Mouse (Mus musculus) c-Kit-positive CD71-positive TER-119-negative erythroid progenitor cells, embryonic 14.5 days (primary cell): ENCODE measurements around the gene Tspan8.
"Not testable (repeated sequence)": the region's sequence is repeated elsewhere in the genome, so short reads cannot be mapped to it uniquely, and the experiment has no call there.

ENCODE experiments used
- DNase-seq: peaks from one replicate; pipeline ENCODE4 v3.0.0-alpha.2; 2013; ENCODE audit warnings: low read depth

Tspan8 gene

DNA sequence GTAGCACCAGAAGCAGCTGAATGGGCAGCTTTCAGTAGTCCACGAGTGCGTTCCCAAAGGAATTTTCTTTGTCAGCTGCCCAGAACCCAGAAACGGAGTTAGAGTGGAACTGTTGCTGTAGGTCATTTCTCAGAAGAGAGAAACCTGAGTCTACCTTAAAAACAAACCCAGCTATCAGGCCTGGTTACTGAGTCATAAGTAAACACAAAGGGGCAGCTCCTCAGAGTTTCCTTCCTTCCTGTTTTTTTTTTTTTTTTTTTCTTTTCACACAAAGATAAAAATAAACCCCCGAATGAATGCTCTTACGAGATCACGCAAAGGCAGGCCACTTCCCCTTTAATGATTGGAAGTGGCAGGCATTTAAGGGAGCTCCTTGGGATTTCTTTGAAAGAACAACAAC is at the start of gene Tspan8:
Gene Tspan8 (plus strand): TSS at position 322 of the 400 bp plus-strand sequence.
- DNase-seq = no peak

DNA sequence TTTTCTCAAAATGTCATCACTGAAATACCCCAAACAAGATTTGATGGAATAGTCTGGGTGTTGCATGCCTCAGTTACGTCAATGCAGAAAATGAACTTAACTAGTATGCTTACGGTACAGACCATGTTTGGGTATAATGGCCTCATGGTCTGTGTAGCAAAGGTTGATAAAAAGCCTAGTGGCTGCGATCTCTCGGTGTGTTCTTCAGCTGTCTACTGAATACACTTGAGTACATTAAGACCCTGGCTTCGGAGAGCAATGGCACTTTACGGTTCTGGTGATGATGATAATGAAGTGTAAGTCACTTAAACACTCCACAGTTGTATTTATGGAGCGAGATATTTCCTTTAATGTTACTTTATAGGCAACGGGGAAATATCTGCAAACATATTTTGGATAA is 46.6 kb upstream of the Tspan8 start:
- DNase-seq = no peak

DNA sequence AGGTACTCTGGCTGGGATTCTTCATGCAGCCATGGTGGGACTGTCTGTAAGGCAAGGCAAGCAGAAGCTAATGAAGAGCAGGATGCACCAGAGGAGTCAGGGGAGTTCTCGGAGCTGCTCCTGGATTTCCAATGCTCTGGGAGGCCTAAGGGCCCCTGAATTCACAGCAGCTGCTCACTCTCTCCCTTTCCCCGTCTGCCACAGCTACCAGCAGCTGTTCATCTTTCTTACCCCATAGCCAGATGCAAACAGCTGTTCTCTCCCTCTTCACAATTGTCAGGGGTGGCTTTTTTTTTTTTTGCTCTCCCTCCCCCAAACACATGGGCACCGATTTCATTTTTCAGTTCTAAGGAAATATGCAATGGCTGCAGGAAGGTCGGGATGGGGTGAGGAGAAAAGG is 42.2 kb upstream of the Tspan8 start:
- DNase-seq = no peak

DNA sequence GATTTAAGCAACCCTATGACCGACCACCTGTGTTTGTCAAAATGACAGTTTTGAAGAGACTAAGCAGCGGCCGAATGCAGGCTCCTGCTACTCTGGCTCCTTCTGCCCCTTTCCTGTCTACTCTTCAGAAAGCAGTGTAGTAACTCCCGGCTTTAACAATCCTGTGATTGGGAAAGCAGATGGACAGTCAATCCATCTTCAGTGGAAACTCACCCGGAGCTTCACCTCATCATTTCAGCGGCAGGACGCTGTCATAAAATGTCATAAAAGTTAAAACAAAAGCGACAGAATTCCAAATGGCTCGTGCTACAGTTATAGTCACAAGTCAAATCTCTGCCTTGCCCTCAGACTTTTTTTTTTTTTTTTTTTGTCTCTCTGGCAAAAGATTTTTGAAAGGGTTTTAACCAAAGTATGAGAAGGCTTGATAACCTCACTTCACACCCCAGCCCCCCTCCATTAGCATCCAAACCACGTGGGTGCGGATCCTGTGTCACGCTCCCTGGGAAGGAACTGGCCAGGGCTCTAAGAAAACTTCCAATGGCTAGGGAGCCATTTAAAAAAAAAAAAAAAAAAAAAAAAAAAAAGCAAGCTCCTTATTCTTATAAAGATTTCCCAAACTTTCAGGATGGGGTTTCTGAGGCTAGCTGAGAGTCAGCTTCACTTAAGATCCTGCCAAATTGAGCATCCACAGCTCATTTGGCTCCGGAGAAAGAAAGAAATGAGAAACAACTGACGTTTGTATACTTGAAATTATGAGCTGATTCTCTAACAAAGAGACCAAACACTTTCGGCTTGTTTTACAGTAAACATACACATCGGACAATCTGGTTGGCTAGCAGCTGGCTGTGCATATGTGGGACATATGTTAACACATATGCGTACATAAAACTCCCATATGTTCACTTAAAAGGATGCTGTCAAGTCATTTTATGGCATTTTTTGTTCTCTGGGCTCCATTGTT is 40.4 kb upstream of the Tspan8 start:
- DNase-seq = no peak

DNA sequence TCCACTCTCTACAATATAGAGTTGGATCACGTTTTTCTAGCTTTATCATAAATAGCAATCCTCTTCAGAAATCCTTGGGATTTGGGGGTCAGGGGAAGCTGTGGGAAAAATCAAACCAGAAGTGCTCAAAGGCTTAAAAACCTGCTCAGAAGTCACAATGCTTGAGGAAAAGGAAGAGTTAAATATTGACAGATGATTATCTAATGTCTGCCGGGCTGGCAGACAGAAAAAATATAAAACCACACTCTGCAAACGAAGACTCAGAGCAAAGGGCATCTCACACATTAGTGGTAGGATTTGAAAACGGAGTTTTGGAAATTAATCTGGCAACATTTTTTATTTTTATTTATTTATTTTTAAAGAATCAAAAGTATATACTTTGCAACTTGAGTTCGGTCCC is 39.3 kb upstream of the Tspan8 start:
- no peak for DNase-seq

- DNase-seq = no peak
These were observed 38.0 kb upstream of the Tspan8 start for GRCm38 (mm10) chr10:115778624-115779023.

GRCm38 (mm10) chr10:115780239-115781016 is 36.2 kb upstream of the Tspan8 start:
- DNase-seq = no peak

DNA sequence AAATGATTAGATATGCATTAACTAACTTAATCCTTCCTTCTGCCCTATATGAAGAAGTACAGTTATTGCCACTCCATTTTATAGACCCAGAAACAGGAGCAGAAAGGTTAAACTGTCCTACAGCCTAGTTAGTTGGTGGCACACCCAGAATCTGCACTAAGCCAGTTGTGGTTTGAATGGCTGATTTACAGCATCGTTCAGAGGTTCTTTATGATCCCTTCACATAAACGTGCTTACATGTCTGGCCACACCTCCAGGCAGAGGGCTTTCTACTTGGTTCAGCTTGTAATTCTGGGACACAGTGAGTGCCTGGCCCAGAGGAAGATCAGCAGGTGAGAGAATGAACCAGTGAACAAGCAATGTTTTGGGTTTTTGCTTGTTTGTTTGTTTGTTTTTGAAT is 33.4 kb upstream of the Tspan8 start:
- DNase-seq = no peak

DNA sequence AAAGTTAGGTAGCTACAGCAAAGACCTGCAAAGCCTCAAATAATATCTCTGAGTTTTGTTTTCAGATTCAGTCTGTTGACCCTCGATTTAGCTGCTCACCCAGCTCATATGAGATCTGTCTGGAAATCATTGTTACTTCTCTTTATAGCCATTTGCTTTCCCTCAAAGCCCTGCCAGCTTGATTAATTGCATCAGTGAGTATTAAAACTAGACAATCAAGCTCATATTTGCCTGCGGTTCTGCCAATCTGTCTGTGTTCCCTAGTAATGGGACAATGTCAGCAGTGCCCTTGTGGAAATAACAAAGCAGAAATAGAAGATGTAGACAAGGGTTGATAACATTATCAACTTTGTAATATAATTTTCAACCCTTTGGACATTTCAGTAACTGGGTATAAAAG is 25.8 kb upstream of the Tspan8 start:
- no peak for DNase-seq

DNA sequence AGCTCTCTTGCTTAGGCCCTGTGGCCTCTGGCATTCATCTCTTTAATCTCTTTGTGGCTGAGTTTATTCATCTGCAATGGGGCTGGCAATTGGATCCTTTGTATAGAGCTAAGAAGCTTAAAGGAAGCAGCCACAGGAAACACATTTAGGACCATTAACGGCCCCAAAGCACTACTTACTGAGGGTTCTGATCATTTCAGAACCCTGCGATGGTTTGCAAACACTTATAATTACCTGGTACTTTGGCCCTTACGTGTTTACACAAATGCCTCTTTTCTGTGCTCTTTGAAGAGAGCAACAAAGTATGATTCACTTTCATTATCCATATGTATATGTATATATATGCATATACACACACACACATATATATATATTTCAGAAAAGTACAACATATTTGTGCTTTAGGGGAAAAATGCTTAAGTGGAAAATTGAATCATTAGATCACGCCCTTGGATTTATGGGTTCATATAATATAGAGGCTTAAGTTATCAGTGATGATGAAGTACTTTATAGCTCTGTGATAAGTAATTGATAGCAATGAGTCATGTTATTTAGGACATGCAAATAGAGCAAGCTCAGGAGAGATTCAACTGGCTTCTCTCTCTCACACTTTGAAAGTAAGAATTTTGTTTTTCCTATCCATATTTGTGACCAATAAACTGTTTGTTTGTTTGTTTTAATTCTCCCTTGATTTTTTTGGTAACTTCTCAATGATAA is 20.4 kb upstream of the Tspan8 start:
- no peak for DNase-seq

DNA sequence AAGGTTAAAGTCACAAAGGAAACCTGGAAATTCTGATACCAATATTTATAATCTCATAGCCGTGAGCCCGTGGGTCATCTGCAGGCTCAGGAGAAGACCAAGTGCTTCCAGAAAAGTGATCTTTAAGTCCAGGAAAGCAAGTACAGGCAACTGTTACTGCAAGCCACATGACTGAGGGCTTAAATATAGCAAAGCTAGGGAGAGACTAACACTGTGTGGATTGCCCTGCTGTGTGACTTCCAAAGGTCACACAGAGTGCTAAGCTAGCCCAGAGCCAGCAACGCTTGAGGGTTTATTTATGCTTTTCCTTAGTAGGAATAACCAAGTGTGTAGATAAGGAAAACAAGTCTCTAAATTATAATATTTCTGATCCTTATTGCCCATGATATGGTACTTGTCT is 15.2 kb upstream of the Tspan8 start:
- DNase-seq = no peak

DNA sequence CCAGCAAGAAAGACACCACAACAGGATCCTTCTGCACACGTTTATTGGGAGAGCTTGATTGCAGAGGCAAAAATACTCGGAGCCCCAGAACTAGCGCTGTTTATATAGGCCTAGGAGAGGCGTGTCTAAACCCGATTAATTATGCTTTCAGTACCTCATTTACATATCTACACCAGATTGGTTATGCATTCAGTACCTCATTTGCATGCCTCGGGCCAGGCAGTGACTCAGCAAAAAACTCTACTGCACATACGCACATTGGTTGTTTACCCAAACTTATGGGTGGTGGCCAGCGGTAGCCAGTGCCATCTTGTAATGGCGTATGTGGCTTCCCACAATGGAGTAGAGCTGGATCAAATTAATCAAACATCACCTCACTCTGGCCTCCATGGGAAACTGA is 13.6 kb upstream of the Tspan8 start:
- not testable (repeated sequence) for DNase-seq

DNA sequence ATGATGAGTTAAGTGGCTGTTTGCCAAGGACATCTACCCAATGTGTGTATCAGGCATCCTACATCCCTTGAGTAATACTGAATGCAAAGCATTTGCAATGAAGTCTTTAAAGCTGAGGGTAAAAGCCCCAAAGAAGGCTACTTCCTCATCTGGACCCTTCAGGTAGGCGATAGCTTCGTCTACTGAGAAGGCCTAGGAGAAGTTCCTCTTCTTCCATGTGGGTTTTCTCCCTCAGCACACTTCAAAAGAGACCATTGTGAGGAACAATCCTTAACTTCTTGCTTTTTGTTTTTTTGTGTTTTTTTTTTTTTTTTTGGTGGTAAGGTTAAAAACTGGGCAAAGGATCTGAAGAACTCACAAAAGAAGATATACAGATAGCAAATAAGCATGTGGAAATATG is 12.9 kb upstream of the Tspan8 start:
- DNase-seq = no peak

GRCm38 (mm10) chr10:115805987-115806386 is 10.6 kb upstream of the Tspan8 start:
- DNase-seq = no peak

DNA sequence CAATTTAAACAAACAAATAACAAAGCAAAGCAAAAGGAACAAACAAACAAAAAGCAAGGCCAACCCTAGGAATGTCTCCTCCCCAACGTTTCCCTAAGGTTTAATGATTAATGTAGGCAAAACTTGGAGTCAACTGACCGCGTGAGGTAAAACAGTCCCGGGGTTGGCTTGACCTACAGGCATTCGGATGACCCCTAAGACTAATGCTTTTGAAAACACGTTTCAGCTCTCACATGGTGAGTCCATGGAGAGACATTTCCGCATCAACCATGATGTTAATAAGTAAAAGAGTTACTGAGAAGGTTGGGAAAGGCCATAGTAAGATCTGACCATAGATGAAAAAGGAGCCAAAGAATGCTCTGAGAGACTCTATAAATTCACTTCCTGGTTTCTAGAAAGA is 7.5 kb upstream of the Tspan8 start:
- no peak for DNase-seq

DNA sequence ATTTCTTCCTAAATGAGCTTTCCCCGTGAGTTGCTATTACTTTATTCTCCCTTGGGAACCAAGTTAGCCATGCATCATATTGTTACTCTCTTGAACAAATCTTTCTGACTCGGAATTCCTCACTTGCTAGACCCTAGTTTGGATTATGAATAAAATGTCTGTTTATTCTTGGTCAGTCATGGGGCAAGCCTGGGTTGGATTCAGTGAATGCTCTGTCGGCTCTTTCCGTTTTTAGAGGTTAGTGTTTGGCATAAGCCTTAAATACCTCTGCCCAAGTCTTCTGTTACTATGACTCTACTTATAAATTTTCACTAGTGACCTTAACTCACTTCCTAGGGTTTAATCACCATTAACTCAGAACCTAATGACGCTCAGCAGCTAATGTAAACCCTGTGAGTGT is 5.1 kb upstream of the Tspan8 start:
- DNase-seq = no peak

- DNase-seq = no peak
These were observed 1.8 kb upstream of the Tspan8 start for GRCm38 (mm10) chr10:115814878-115815277.

- DNase-seq = peak; percentile 66
These were observed 558 bp downstream of the Tspan8 start for GRCm38 (mm10) chr10:115817056-115817724.

GRCm38 (mm10) chr10:115825289-115825688 is 8.7 kb downstream of the Tspan8 start:
- no peak for DNase-seq

GRCm38 (mm10) chr10:115828872-115829271 is 12.2 kb downstream of the Tspan8 start:
- DNase-seq = no peak

GRCm38 (mm10) chr10:115829696-115830095 is 13.1 kb downstream of the Tspan8 start:
- no peak for DNase-seq

DNA sequence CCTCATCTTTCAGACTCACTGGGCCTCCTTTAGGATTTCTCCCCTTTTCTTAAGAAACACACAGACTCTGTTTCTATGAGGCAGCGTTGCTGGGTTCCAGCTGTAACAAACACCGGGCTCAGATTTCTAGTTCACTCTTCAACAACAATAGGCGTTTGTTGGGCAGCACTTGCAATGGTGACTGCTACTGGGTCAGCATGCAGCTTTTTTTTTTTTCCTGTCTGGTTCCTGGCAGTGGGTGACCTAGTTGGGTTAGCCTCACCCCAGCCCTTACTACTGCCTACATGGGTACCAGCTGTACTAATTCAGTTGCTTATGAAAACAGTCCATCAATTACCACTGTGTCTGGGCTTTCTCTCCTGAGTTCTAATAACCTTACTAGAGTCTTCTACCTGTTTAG is 14.1 kb downstream of the Tspan8 start:
- DNase-seq = no peak
